Mouse (Mus musculus) kidney, adult 10 weeks (tissue): Measurements from ENCODE around the gene Zfp964. TPM values are rescaled to one million over a fixed set of nuclear protein-coding genes. Genes with fewer than 3 reads are reported as not detected.

Source experiments
- polyA plus RNA-seq: library from polyadenylated mRNA; stranded (reverse); fragments of 350-450 nt; fragmentation: Illumina TruSeq; extraction: RNeasy Lipid Tissue Mini Kit (QIAGEN cat#74804); gene quantifications from one replicate; pipeline ENCODE4 v1.2.3, GENCODE M21; 2014; ENCODE audit warnings: low read depth, low replicate concordance

The Zfp964 gene
- polyA plus RNA-seq, result 8.5 TPM

GRCm38 (mm10) chr8:69654358-69654981 lies at the start of gene Zfp964:
Zfp964 (plus strand) TSS chr8:69654479.

GRCm38 (mm10) chr8:69625095-69625789 lies 29.0 kb upstream of the Zfp964 start, which contains the start of gene Zfp868:
Zfp868 (minus strand) TSS chr8:69625548.

GRCm38 (mm10) chr8:69710624-69711023 lies 56.3 kb downstream of the Zfp964 start, which contains the start of gene Zfp869:
Zfp869 (minus strand) TSS chr8:69710724.

Other genes with a start within 250 kb of the Zfp964 start
- not detected for gene Gm9495, start 200.9 kb upstream of the Zfp964 start, polyA plus RNA-seq
- gene Gm7697, start 131.5 kb upstream of the Zfp964 start, polyA plus RNA-seq, result not detected
- gene Zfp868, start 28.9 kb upstream of the Zfp964 start, polyA plus RNA-seq, result 40.5 TPM
- 53.4 TPM for gene Zfp869, start 56.2 kb downstream of the Zfp964 start, polyA plus RNA-seq
- gene Zfp963, start 95.5 kb downstream of the Zfp964 start, polyA plus RNA-seq, result 12.6 TPM
- gene Gm20422, start 120.4 kb downstream of the Zfp964 start, polyA plus RNA-seq, result not detected
- 1.6 TPM for gene Atp13a1, start 136.7 kb downstream of the Zfp964 start, polyA plus RNA-seq
- gene Zfp866, start 136.7 kb downstream of the Zfp964 start, polyA plus RNA-seq, result 35.9 TPM
- gene Gmip, start 154.2 kb downstream of the Zfp964 start, polyA plus RNA-seq, result 1.5 TPM
- 2.6 TPM for gene Lpar2, start 167.9 kb downstream of the Zfp964 start, polyA plus RNA-seq
- gene Pbx4, start 178.0 kb downstream of the Zfp964 start, polyA plus RNA-seq, result not detected
- gene Cilp2, start 233.2 kb downstream of the Zfp964 start, polyA plus RNA-seq, result not detected
- not detected for gene Tssk6, start 247.7 kb downstream of the Zfp964 start, polyA plus RNA-seq
- gene Ndufa13, start 248.1 kb downstream of the Zfp964 start, polyA plus RNA-seq, result 1.2 TPM
- not detected for gene Yjefn3, start 248.2 kb downstream of the Zfp964 start, polyA plus RNA-seq